Mouse (Mus musculus) neural tube, embryonic 12.5 days (tissue): ENCODE measurements around the gene Golph3l. TPM values are rescaled to one million over a fixed set of nuclear protein-coding genes. Genes with fewer than 3 reads are reported as not detected.

Experiments
- ATAC-seq: fragments of 200-750 bp; cut with Nextera tagmentation; 2 replicates; pipeline ENCODE4 v1.8.0; 2017; ENCODE audit warnings: low read depth, mild to moderate bottlenecking, moderate TSS enrichment, moderate library complexity; ENCODE audit not compliant: low FRiP score
- H3K27ac ChIP-seq: fragments of 300-500 bp; sonication (generic); 2 replicates; pipeline ENCODE4 v1.5.1; 2016
- H3K27me3 ChIP-seq: fragments of 300-500 bp; sonication (generic); replicated peaks from 2 replicates; pipeline ENCODE4 v1.6.1; 2016; ENCODE audit warnings: mild to moderate bottlenecking
- H3K36me3 ChIP-seq: fragments of 300-500 bp; sonication (generic); 2 replicates; pipeline ENCODE4 v1.6.1; 2016; ENCODE audit warnings: mild to moderate bottlenecking
- H3K4me1 ChIP-seq: fragments of 300-500 bp; sonication (generic); 2 replicates; pipeline ENCODE4 v1.6.1; 2016
- H3K4me2 ChIP-seq: fragments of 300-500 bp; sonication (generic); replicated peaks from 2 replicates; pipeline ENCODE4 v1.6.1; 2016; ENCODE audit warnings: mild to moderate bottlenecking
- H3K4me3 ChIP-seq: fragments of 300-500 bp; sonication (generic); 2 replicates; pipeline ENCODE4 v1.5.1; 2016
- H3K9ac ChIP-seq: fragments of 300-500 bp; sonication (generic); 2 replicates; pipeline ENCODE4 v1.6.1; 2016; ENCODE audit warnings: mild to moderate bottlenecking
- H3K9me3 ChIP-seq: fragments of 300-500 bp; sonication (generic); 2 replicates; pipeline ENCODE4 v1.6.1; 2016; ENCODE audit warnings: mild to moderate bottlenecking
- WGBS: fragments of 180-500 bp; shearing (Covaris S2); methylation state at CpG from one replicate; pipeline ENCODE4 v1.1.7; 2016; 5-methylcytosine and 5-hydroxymethylcytosine counted together
- polyA plus RNA-seq: library from polyadenylated mRNA; unstranded; fragments of >200 nt; fragmentation: Nextera tagmentation; extraction: Ambion mirVana; gene quantifications from 2 replicates; pipeline ENCODE4 v1.2.1, GENCODE M21; 2016

Gene Golph3l
- polyA plus RNA-seq, 1 experiment from 2014 or later: 35.7 TPM

GRCm38 (mm10) chr3:95659948-95660347, 71.2 kb downstream of the Golph3l start:
- peak overlapping the region; percentile 95 for H3K4me2 ChIP-seq
- ATAC-seq: no peak
- H3K9me3 ChIP-seq: no peaks in the 10 kb centered on the region
- H3K9ac ChIP-seq: peak overlapping the region; percentile 99
- H3K36me3 ChIP-seq: peaks cover 34% of the 10 kb centered on the region
- H3K27ac ChIP-seq: no peak overlapping the region
- H3K27me3 ChIP-seq: no peaks in the 10 kb centered on the region
- peaks cover 33% of the 10 kb centered on the region for H3K4me1 ChIP-seq
- peak overlapping the region; percentile 99 for H3K4me3 ChIP-seq
- 4% methylated on average over 8 of the region's 8 CpGs for WGBS

GRCm38 (mm10) chr3:95660788-95661478, 72.2 kb downstream of the Golph3l start:
- ATAC-seq: no peak
- Histone ChIP-seq H3K27me3 (no peaks in the 10 kb centered on the region), H3K27ac (no peak overlapping the region), H3K9me3 (no peaks in the 10 kb centered on the region), H3K9ac (peak overlapping the region; percentile 99), H3K4me3 (peak overlapping the region; percentile 99), H3K4me2 (peak overlapping the region; percentile 95), H3K36me3 (peaks cover 37% of the 10 kb centered on the region), H3K4me1 (peaks cover 33% of the 10 kb centered on the region)
- 59% methylated on average over 2 of the region's 2 CpGs for WGBS

- Histone ChIP-seq H3K4me1 (peaks cover 39% of the 10 kb centered on the region), H3K9me3 (no peaks in the 10 kb centered on the region), H3K4me2 (peak overlapping the region; percentile 95), H3K27ac (no peak overlapping the region), H3K36me3 (peaks cover 40% of the 10 kb centered on the region), H3K4me3 (no peak overlapping the region), H3K9ac (no peak overlapping the region), H3K27me3 (no peaks in the 10 kb centered on the region)
- 77% methylated on average over 7 of the region's 7 CpGs for WGBS
- ATAC-seq: no peak
These were observed 73.4 kb downstream of the Golph3l start for GRCm38 (mm10) chr3:95661945-95662715.

GRCm38 (mm10) chr3:95662724-95663449, 74.2 kb downstream of the Golph3l start:
- Histone ChIP-seq H3K4me1 (peaks cover 44% of the 10 kb centered on the region), H3K36me3 (peaks cover 40% of the 10 kb centered on the region), H3K27ac (no peak overlapping the region), H3K9ac (no peak overlapping the region), H3K9me3 (no peaks in the 10 kb centered on the region), H3K4me3 (no peak overlapping the region), H3K27me3 (no peaks in the 10 kb centered on the region), H3K4me2 (peak overlapping the region; percentile 16; the same call in 1 of the 2 replicates)
- no peak for ATAC-seq
- WGBS: 86% methylated on average over 7 of the region's 7 CpGs

- no peak for ATAC-seq
- Histone ChIP-seq H3K27ac (no peak overlapping the region), H3K9me3 (no peaks in the 10 kb centered on the region), H3K9ac (no peak overlapping the region), H3K4me2 (no peak overlapping the region), H3K27me3 (no peaks in the 10 kb centered on the region), H3K4me1 (peaks cover 50% of the 10 kb centered on the region), H3K4me3 (no peak overlapping the region), H3K36me3 (peaks cover 41% of the 10 kb centered on the region)
- 95% methylated on average over 2 of the region's 2 CpGs for WGBS
These were observed 74.8 kb downstream of the Golph3l start for GRCm38 (mm10) chr3:95663486-95663885.

GRCm38 (mm10) chr3:95663969-95664608, 75.4 kb downstream of the Golph3l start:
- Histone ChIP-seq H3K9me3 (no peaks in the 10 kb centered on the region), H3K4me1 (peaks cover 52% of the 10 kb centered on the region), H3K27ac (no peak overlapping the region), H3K36me3 (peaks cover 45% of the 10 kb centered on the region), H3K9ac (no peak overlapping the region), H3K4me3 (no peak overlapping the region), H3K27me3 (no peaks in the 10 kb centered on the region), H3K4me2 (no peak overlapping the region)
- ATAC-seq: no peak
- WGBS: 96% methylated on average over 3 of the region's 3 CpGs

GRCm38 (mm10) chr3:95664940-95665352, 76.2 kb downstream of the Golph3l start:
- Histone ChIP-seq H3K9ac (no peak overlapping the region), H3K4me1 (peaks cover 52% of the 10 kb centered on the region), H3K27ac (no peak overlapping the region), H3K4me3 (no peak overlapping the region), H3K9me3 (no peaks in the 10 kb centered on the region), H3K27me3 (no peaks in the 10 kb centered on the region), H3K4me2 (no peak overlapping the region), H3K36me3 (peaks cover 51% of the 10 kb centered on the region)
- no peak for ATAC-seq
- 93% methylated on average over 4 of the region's 4 CpGs for WGBS

GRCm38 (mm10) chr3:95666124-95666844, 77.5 kb downstream of the Golph3l start:
- H3K4me2 ChIP-seq: no peak overlapping the region
- no peak overlapping the region for H3K9ac ChIP-seq
- H3K4me3 ChIP-seq: no peak overlapping the region
- H3K4me1 ChIP-seq: peaks cover 40% of the 10 kb centered on the region
- no peak for ATAC-seq
- WGBS: 71% methylated on average over 6 of the region's 6 CpGs
- H3K27ac ChIP-seq: no peak overlapping the region
- peaks cover 43% of the 10 kb centered on the region for H3K36me3 ChIP-seq
- H3K27me3 ChIP-seq: no peaks in the 10 kb centered on the region
- H3K9me3 ChIP-seq: no peaks in the 10 kb centered on the region

- H3K4me3 ChIP-seq: no peak overlapping the region
- H3K36me3 ChIP-seq: peaks cover 35% of the 10 kb centered on the region
- H3K27me3 ChIP-seq: no peaks in the 10 kb centered on the region
- H3K9me3 ChIP-seq: no peaks in the 10 kb centered on the region
- H3K4me1 ChIP-seq: peaks cover 34% of the 10 kb centered on the region
- H3K27ac ChIP-seq: peak overlapping the region; percentile 33; the same call in 1 of the 2 replicates
- WGBS: 72% methylated on average over 4 of the region's 4 CpGs
- H3K9ac ChIP-seq: no peak overlapping the region
- H3K4me2 ChIP-seq: 0 out of 2 replicates have a peak overlapping the region, but pooled peaks have one; percentile 0
- no peak for ATAC-seq
These were observed 78.8 kb downstream of the Golph3l start for GRCm38 (mm10) chr3:95667521-95667920.

GRCm38 (mm10) chr3:95668026-95668425, 79.3 kb downstream of the Golph3l start:
- WGBS: 38% methylated on average over 7 of the region's 7 CpGs
- Histone ChIP-seq H3K27ac (peak overlapping the region; percentile 33; the same call in 1 of the 2 replicates), H3K4me2 (0 out of 2 replicates have a peak overlapping the region, but pooled peaks have one; percentile 0), H3K27me3 (no peaks in the 10 kb centered on the region), H3K4me1 (peaks cover 34% of the 10 kb centered on the region), H3K4me3 (no peak overlapping the region), H3K9me3 (no peaks in the 10 kb centered on the region), H3K36me3 (peaks cover 32% of the 10 kb centered on the region), H3K9ac (no peak overlapping the region)
- 0 out of 2 replicates have a peak, but pooled peaks have one; percentile 45 for ATAC-seq
